Mouse (Mus musculus): ENCODE measurements around the gene Heyl.

DNA sequence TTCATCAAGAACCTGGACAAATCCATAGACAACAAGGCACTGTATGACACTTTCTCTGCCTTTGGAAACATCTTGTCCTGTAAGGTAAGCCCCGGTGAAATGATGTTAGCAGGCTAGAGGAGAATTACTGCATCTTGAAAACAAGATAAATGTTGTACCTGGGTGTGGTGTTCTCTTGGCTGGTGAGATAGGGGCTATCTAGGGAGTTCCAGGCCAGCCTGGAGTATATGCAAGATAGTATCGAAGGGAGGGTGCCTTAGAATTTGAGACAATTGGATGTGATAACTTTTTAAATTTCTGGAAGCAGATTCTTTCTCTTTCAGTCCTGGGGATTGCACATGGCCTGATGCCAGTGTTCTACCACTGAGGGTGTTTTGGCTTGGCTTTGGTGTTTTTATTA is 53.4 kb downstream of the Heyl start:
- TF ChIP-seq POLR2A (IDR thresholded peaks at IDR 0.05; ENCODE audit: extremely low read depth, insufficient read depth, low read length) (no peak), CTCF (IDR thresholded peaks at IDR 0.05; ENCODE audit: low read depth, low read length) (no peak)
